Mouse (Mus musculus): Measurements from ENCODE around the gene Lig1.

GRCm38 (mm10) chr7:13295256-13295655 is 18.2 kb downstream of the Lig1 start:
- TF ChIP-seq CTCF (IDR thresholded peaks at IDR 0.05; ENCODE audit: low read depth, low read length) (no peak), POLR2A (IDR thresholded peaks at IDR 0.05; ENCODE audit: borderline replicate concordance, low read depth, low read length) (no peak)

Data from bone marrow macrophage, adult 2 months (primary cell).